Mouse (Mus musculus) bone marrow macrophage, adult 2 months (primary cell): ENCODE measurements around the gene Gm20388. TPM values are rescaled to one million over a fixed set of nuclear protein-coding genes. Genes with fewer than 3 reads are reported as not detected.
"Not testable (repeated sequence)": the region's sequence is repeated elsewhere in the genome, so short reads cannot be mapped to it uniquely, and the experiment has no call there.

Experiments used
- H3K27ac ChIP-seq: 2 replicates; pipeline ENCODE4 v1.5.1; 2012; ENCODE audit warnings: low read depth, low read length; ENCODE audit not compliant: insufficient read depth
- H3K4me1 ChIP-seq: 2 replicates; pipeline ENCODE4 v1.6.1; 2012; ENCODE audit warnings: low read length; ENCODE audit not compliant: control insufficient read depth, insufficient read depth
- H3K4me3 ChIP-seq: 2 replicates; pipeline ENCODE4 v1.5.1; 2012; ENCODE audit warnings: mild to moderate bottlenecking, low read length, moderate library complexity; ENCODE audit not compliant: insufficient read depth
- CTCF ChIP-seq: IDR thresholded peaks from 2 replicates; pipeline ENCODE4 v1.5.1; 2012; ENCODE audit warnings: low read depth, mild to moderate bottlenecking, low read length, moderate library complexity
- POLR2A ChIP-seq: IDR thresholded peaks from 2 replicates; pipeline ENCODE4 v1.6.1; 2012; ENCODE audit warnings: mild to moderate bottlenecking, low read depth, low read length, borderline replicate concordance
- polyA plus RNA-seq: library from polyadenylated mRNA; stranded (reverse); fragments of >200 nt; gene quantifications from 2 replicates; pipeline ENCODE4 v1.2.4, GENCODE M21; 2012; ENCODE audit not compliant: missing spikeins, insufficient read depth, insufficient read length

Gene Gm20388
- polyA plus RNA-seq, 1 experiment: 32.7 TPM

DNA sequence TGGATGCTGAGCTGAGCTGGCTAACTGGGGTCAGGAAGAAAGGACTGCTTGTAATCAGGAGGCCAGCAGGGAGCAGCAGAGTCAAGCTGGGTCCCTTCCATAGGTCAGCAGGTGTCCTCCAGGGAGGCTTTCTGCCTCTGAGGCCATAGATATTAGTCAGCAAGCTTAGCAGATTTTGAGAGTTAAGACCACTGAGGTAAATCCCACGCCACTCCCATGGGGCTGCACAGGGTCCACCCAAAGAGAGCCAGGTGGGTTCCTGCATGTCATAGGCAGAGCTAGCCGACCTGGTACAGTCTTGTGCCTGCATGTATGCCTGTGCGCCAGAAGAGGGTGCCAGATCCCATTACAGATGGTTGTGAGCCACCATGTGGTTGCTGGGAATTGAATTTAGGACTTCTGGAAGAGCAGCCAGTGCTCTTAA, 416.5 kb downstream of the Gm20388 start:
- H3K4me3 ChIP-seq: no peak overlapping the region
- peaks cover 33% of the 10 kb centered on the region for H3K4me1 ChIP-seq
- no peak for TF ChIP-seq POLR2A
- peak; percentile 37 for TF ChIP-seq CTCF
- no peak overlapping the region for H3K27ac ChIP-seq

DNA sequence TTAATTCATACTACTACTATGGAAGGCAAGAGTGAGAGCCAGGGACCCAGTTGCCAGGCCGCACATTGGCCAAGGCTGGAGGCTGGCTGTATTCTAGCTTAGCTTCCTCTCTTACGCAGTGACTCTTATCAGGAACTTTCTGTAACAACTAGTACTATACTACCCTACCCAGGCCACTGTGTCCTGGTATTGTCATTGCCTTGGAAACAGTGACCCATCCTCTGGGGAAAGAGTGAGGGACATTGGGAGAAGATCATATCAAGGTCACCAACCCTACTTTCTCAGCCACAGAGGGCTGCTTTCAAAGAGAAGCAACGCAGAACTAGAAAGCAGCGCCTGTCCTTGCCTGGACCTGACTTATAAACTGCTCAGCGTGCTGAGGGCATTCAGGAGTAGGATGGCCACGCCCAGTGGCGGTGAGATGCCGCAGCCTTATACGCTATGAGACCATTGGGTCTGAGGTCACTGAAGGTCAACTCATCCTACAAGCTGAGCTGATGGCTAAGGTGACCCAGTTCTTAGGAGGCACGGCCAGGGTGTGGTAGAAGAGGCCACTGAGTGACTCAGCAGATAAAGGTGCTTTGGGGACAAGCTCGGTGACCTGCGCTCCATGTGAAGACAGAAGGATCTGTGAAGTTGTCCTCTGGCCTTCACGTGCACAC, 417.9 kb downstream of the Gm20388 start:
- no peak overlapping the region for H3K27ac ChIP-seq
- H3K4me1 ChIP-seq: peaks cover 28% of the 10 kb centered on the region
- no peak for TF ChIP-seq CTCF
- no peak for TF ChIP-seq POLR2A
- H3K4me3 ChIP-seq: no peak overlapping the region

DNA sequence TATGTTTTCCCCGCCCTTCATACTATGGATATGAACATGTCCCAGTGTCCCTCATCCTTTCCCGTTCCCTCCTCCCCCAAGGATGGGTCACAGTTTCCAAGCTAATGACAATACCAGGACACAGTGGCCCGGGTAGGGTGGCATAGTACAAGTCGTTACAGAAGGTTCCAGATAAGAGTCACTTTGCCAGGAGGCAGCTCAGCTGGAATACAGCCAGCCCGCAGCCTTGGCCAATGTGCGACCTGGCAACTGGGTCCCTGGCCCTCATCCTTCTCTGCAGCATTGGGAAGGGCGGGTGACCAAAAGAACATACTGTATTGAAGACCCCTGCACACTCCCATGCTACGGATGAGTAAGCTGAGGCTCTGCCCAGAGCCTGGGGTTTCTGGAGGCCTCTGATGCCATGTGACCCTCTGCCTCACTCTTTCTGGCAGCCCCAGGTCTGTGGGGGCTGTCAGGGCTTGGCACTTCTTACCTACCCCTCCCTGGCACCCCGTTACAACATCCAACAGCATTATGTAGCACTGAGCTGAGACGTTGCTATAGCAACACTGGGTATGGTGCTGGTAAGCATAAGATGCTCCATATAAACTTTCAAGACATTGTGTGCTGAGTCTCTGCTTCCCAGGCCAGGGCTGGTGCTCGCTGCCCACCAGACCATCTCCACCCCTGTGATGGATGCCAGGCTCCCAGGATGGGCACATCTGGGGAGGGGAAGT, 418.5 kb downstream of the Gm20388 start:
- Histone ChIP-seq H3K4me3 (no peak overlapping the region), H3K4me1 (peaks cover 21% of the 10 kb centered on the region), H3K27ac (no peak overlapping the region)
- no peak for TF ChIP-seq CTCF
- TF ChIP-seq POLR2A: no peak

DNA sequence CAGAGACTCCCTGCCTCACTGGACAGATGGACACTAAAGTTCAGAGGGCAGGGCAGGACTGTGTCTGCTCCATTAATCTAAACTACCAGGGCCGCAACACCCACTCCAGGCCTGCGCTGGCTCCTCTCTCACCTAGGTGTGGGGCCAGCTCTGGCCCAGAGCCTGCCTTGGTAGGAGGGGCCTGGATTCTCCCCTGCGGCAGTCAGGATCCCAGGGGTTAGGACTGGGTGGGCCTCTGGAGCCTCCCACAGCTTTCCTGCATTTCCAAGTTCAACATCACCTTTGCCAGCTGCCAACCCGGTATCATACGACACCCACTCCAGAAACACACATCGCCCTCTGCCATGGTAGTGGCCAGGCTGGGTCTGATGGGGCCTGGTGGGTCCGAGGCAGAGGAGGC, 420.4 kb downstream of the Gm20388 start:
- Histone ChIP-seq H3K27ac (no peak overlapping the region), H3K4me1 (peaks cover 16% of the 10 kb centered on the region), H3K4me3 (no peak overlapping the region)
- TF ChIP-seq POLR2A (no peak), CTCF (no peak)

DNA sequence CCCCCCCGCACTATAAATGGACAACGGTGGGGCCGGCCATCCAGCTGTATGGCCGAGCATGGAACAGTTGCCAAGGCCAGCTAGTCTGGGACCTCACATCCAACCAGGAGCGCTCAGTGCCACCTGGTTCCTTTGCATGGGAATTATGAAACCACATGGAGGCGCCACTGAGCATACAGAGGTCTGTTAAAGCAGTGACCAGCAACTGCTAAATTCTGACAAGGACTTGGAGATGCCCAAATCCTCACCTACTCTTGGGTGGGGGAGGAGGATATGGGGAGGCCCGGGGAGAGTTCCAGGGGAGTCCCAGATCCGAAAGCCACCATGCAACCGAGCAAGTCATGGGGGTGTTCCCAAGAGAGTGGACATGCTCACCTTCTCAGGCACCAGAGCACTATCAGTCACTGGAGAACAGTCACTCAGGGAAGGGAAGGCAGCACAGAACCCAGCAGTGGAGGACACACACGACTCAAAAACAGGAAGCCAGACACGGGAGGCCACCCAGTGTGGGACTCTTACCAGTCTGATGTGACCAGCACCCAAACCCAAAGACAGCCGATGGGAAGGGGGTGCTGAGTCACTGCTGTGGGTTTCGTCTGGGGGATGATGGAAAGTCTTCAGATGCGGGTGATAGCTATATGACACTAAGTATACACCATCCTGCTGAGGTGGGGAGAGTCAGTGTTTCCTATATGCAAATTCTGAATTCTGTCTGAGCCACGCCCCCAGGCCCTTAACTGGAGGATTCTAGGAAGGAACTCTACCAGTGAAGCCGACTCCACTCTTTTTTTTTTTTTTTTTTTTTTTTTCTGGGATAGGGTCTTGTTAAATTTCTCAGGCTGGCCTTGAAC, 422.0 kb downstream of the Gm20388 start:
- Histone ChIP-seq H3K4me1 (peaks cover 16% of the 10 kb centered on the region), H3K4me3 (no peak overlapping the region), H3K27ac (no peak overlapping the region)
- TF ChIP-seq POLR2A: no peak
- TF ChIP-seq CTCF: peak; percentile 44

DNA sequence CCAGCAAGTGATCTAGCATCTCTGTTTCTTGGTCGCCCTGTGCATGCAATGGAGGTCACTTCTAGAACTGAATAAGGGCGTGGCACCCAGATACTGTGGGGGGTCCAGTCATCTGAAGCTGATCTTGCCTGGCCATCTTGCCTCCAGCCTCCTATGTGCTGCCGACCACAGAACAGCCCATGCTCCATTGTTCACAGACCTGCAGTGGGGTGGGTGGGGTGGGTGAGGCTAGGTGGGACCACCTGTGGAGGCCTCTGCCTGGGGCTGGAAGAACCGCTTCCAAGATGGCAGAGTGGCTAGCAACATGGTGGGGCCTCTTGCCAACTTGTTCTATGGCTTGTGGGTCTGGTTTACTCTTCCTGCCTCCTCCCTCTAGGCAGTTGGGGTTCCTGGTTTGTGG, 423.0 kb downstream of the Gm20388 start:
- H3K4me3 ChIP-seq: no peak overlapping the region
- TF ChIP-seq POLR2A (no peak), CTCF (no peak)
- no peak overlapping the region for H3K27ac ChIP-seq
- H3K4me1 ChIP-seq: peaks cover 16% of the 10 kb centered on the region

DNA sequence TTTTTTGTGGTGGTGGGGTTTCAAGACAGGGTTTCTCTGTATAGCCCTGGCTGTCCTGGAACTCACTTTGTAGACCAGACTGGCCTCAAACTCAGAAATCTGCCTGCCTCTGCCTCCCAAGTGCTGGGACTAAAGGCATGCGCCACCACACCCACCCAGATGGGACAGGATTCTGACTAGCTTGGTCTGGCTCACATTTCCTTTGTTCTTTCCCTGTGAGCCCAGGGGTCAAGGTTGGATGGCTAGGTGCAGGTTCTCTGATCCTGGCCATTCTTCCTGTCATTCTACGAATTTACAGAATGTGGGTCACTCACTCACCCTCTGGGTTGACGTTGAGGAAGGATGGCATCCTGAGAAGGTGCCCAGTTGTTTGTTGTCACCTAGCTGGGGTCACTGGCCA, 423.6 kb downstream of the Gm20388 start:
- peaks cover 16% of the 10 kb centered on the region for H3K4me1 ChIP-seq
- not testable (repeated sequence) for H3K4me3 ChIP-seq, H3K27ac ChIP-seq

DNA sequence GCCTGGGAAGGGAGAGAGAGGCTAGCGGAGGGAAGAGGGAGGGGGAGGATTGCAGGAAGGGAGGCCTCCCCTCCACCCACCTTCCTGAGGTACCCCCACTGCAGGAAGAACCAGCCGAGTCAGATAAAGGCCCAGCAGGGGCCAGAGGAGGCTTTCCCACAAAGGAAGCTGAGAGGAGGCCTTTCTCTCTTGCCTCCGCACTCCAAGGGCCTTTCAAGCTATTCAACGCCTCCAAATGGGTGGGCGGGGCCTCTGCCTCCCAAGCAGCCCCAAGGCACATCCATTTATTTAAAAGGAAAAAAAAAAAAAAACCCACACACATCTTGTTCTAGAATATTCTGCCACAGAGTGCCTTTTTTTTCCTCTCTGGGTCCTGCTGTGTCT, 424.2 kb downstream of the Gm20388 start:
- Histone ChIP-seq H3K4me1 (peaks cover 16% of the 10 kb centered on the region), H3K4me3 (no peak overlapping the region), H3K27ac (no peak overlapping the region)
- TF ChIP-seq CTCF (no peak), POLR2A (no peak)

DNA sequence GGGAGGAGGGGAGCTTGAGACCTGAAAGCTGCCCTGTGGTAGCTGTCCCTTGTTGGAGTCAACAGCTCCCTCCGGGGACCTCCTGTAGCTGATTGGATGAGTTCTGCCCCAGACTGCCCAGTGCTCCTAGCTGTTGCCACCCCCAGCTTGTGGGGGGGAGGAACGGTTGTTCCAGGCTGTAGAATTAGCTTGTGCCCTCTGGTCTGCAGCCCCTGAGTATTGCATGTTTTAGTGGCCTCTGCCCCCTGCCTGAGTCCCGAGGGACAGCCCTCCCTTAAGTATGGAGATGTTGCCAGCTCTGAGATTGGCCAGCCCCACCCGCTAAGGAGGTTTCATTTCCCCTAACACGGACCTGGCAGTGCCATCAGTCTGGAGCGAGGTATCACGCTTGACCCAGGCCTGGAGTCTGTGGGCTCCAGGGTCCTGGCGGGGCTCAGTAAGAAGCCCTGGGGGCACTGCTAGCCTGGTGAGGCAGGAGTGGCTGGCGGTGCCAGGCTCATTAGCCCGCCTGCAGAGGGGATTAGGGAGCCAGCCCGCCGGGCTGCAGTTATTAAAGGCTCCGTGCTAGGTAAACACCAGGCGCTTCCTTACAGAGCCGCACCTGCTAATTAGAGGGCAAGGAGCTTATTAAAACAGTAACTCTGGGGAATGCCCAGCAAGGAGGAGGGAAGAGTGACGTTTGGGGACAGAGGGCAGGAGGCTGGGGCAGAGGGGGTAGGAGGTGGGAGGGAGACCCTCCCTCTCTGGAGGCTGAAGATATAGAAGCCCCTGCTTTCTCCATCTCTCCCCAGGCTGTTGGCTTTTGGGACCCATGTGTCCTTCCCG, 424.8 kb downstream of the Gm20388 start:
- Histone ChIP-seq H3K27ac (no peak overlapping the region), H3K4me1 (peaks cover 16% of the 10 kb centered on the region), H3K4me3 (peak overlapping the region; percentile 19; the same call in 1 of the 2 replicates)
- TF ChIP-seq POLR2A: no peak
- TF ChIP-seq CTCF: no peak

DNA sequence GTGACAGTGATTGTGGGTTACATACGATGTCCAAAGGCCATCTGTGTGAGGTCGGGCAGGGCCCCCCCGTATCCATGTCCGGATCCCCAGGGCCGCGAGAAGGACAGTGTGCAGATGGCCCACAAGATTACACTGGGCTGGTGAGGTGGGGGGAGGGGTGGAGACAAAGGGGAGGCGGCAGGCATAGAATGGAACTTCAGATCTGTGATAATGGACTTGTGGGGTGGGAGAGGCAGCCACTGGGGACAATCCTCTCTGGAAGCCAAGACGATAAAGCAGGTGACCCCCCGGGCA, 425.4 kb downstream of the Gm20388 start:
- no peak for TF ChIP-seq CTCF
- no peak for TF ChIP-seq POLR2A
- Histone ChIP-seq H3K27ac (no peak overlapping the region), H3K4me1 (peaks cover 16% of the 10 kb centered on the region), H3K4me3 (no peak overlapping the region)
